Mouse (Mus musculus): ENCODE data around the gene Piwil4.

GRCm38 (mm10) chr9:14654010-14654409 is 86.5 kb downstream of the Piwil4 start:
- TF ChIP-seq POLR2A (IDR thresholded peaks at IDR 0.05; ENCODE audit: extremely low read depth, insufficient read depth, low read length) (no peak), CTCF (IDR thresholded peaks at IDR 0.05; ENCODE audit: extremely low read depth, insufficient read depth, low read length) (no peak)

Data from cortical plate, adult 2 months (tissue).